9 mouse cellular contexts compared by ENCODE assay signal in genomic region chr17:69396147-69397033, GRCm38 (mm10). TPM values are rescaled to one million over a fixed set of nuclear protein-coding genes. Genes with fewer than 3 reads are reported as not detected.
DNase-seq lines count a peak whose midpoint lies in the region; ATAC-seq lines count a peak whose summit lies in the region.
"Had no signal": no experiment of that assay in that cellular context is flagged by ENCODE, and none has a peak within 500 bp of the region (broad histone marks: within the 10 kb centered on the region; RNA-seq: fewer than 3 reads in every experiment).

No protein-coding gene starts in this region.

- peak overlapping the region; percentile 11; the same call in 1 of the 2 replicates for H3K4me2 ChIP-seq in kidney, embryonic 16.5 days (replicated peaks; ENCODE audit: low read depth, low read length)

- no peaks in the 10 kb centered on the region for H3K9me3 ChIP-seq in kidney, embryonic 16.5 days (ENCODE audit: low read length)

- peaks cover 3% of the 10 kb centered on the region; the same call in 1 of the 2 replicates for H3K36me3 ChIP-seq in kidney, embryonic 16.5 days (ENCODE audit: insufficient read depth, low read length)

- ATAC-seq in kidney, embryonic 16.5 days (ENCODE audit: low FRiP score, low TSS enrichment) = no peak
- peak; percentile 81 for ATAC-seq in megakaryocyte, adult 5-6 weeks (ENCODE audit: poor library complexity, severe bottlenecking)

- H3K4me1 ChIP-seq in kidney, embryonic 16.5 days (ENCODE audit: insufficient read depth, low read length) = peaks cover 5% of the 10 kb centered on the region

- 48% methylated on average over 15 of the region's 16 CpGs for WGBS in kidney, embryonic 16.5 days

- H3K9ac ChIP-seq in kidney, embryonic 16.5 days (replicated peaks; ENCODE audit: low read length) = no peak overlapping the region

- DNase-seq in embryo, embryonic 11 days = peak; percentile 25
- DNase-seq in embryo, embryonic 10 days (ENCODE audit: low spot score) = no peak
- peak; percentile 23 for DNase-seq in NIH3T3 (ENCODE audit: low read depth)
- peak; percentile 97 for DNase-seq in heart, adult 11 months
- DNase-seq in cerebellum, postnatal 14 days = no peak
- no peak for DNase-seq in cerebellum, postnatal 36 days

- no peaks in the 10 kb centered on the region for H3K27me3 ChIP-seq in kidney, embryonic 16.5 days (ENCODE audit: insufficient read depth, low read length)

- H3K4me3 ChIP-seq in kidney, embryonic 16.5 days (ENCODE audit: low read length) = no peak overlapping the region

- no peak overlapping the region for H3K27ac ChIP-seq in kidney, embryonic 16.5 days (ENCODE audit: low read length)

RNA-seq across cellular contexts. Expression of gene Zbtb14, which starts 13.5 kb away (rescaled TPM):
- 24.7 and 24.9 TPM in 2 replicates for polyA plus RNA-seq in kidney, embryonic 16.5 days (2015; fragmentation: Nextera tagmentation; extraction: Ambion mirVana)
- 14.7 and 15.6 TPM in 2 replicates for total RNA-seq in megakaryocyte, adult 5-6 weeks (2015)
- 16.1 and 16.3 TPM in 2 replicates for total RNA-seq in megakaryocyte, adult 5-6 weeks (2017)

RNA-seq across cellular contexts. Expression of gene Akain1, which starts 42.7 kb away (rescaled TPM):
- not detected in 2 replicates for polyA plus RNA-seq in kidney, embryonic 16.5 days (2015; fragmentation: Nextera tagmentation; extraction: Ambion mirVana)
- total RNA-seq in megakaryocyte, adult 5-6 weeks (2015) = not detected in 2 replicates
- not detected in 2 replicates for total RNA-seq in megakaryocyte, adult 5-6 weeks (2017)
- polyA plus RNA-seq: intestine, embryonic 14.5 days had no signal

Comparison
In these comparisons a context has a peak if more than half of its experiments do, and no peak if none do; other contexts are left out.
1. DNase-seq: peak in embryo, embryonic 11 days (single experiment), NIH3T3 (single experiment) and heart, adult 11 months (single experiment); none in embryo, embryonic 10 days (single experiment), cerebellum, postnatal 14 days (0 of 2) and cerebellum, postnatal 36 days (0 of 2).